Mouse (Mus musculus) embryonic fibroblast, embryonic 13.5 days (primary cell): ENCODE measurements at regions not wholly inside any gene's neighbourhood (a gene's known extent, or its start where the extent isn't known, plus 50 kb on each side); places are given as distances from the start of the nearest gene placed in this dataset.

Experiments used
- CTCF ChIP-seq: IDR thresholded peaks from 2 replicates; pipeline ENCODE4 v1.5.1; 2011; ENCODE audit warnings: mild to moderate bottlenecking, control low read depth, low read length, moderate library complexity, borderline replicate concordance; ENCODE audit not compliant: insufficient read depth
- POLR2A ChIP-seq: IDR thresholded peaks from 2 replicates; pipeline ENCODE4 v1.6.1; 2011; ENCODE audit warnings: low read depth, mild to moderate bottlenecking, control low read depth, low read length, moderate library complexity

- TF ChIP-seq POLR2A, result no peak
- TF ChIP-seq CTCF, result no peak
These were observed 67.9 kb downstream of the Pou3f3 start for GRCm38 (mm10) chr1:42763447-42763846.
